Mouse (Mus musculus) forebrain, embryonic 15.5 days (tissue): ENCODE data around the gene L1td1. TPM values are rescaled to one million over a fixed set of nuclear protein-coding genes. Genes with fewer than 3 reads are reported as not detected.

Experiments used
- ATAC-seq: fragments of 200-750 bp; cut with Nextera tagmentation; replicated peaks from 2 replicates; pipeline ENCODE4 v1.8.0; 2017; ENCODE audit warnings: mild to moderate bottlenecking, moderate TSS enrichment, moderate library complexity
- H3K27ac ChIP-seq: fragments of 300-500 bp; sonication (generic); replicated peaks from 2 replicates; pipeline ENCODE4 v1.5.1; 2015; ENCODE audit warnings: mild to moderate bottlenecking, inconsistent platforms
- H3K27me3 ChIP-seq: fragments of 300-500 bp; sonication (generic); 2 replicates; pipeline ENCODE4 v1.6.1; 2015; ENCODE audit warnings: inconsistent platforms
- H3K36me3 ChIP-seq: fragments of 300-500 bp; sonication (generic); 2 replicates; pipeline ENCODE4 v1.6.1; 2015; ENCODE audit warnings: mild to moderate bottlenecking, inconsistent platforms
- H3K4me1 ChIP-seq: fragments of 300-500 bp; sonication (generic); 2 replicates; pipeline ENCODE4 v1.6.1; 2015; ENCODE audit warnings: inconsistent platforms
- H3K4me2 ChIP-seq: fragments of 300-500 bp; sonication (generic); replicated peaks from 2 replicates; pipeline ENCODE4 v1.6.1; 2015; ENCODE audit warnings: mild to moderate bottlenecking, inconsistent platforms
- H3K4me3 ChIP-seq: fragments of 300-500 bp; sonication (generic); 2 replicates; pipeline ENCODE4 v1.5.1; 2015; ENCODE audit warnings: mild to moderate bottlenecking, inconsistent platforms
- H3K9ac ChIP-seq: fragments of 300-500 bp; sonication (generic); replicated peaks from 2 replicates; pipeline ENCODE4 v1.6.1; 2015; ENCODE audit warnings: mild to moderate bottlenecking, inconsistent platforms
- H3K9me3 ChIP-seq: fragments of 300-500 bp; sonication (generic); 2 replicates; pipeline ENCODE4 v1.6.1; 2016; ENCODE audit warnings: inconsistent platforms
- WGBS: fragments of 180-500 bp; shearing (Covaris S2); methylation state at CpG from one replicate; pipeline ENCODE4 v1.1.7; 2015; ENCODE audit warnings: mixed read lengths; 5-methylcytosine and 5-hydroxymethylcytosine counted together
- polyA plus RNA-seq: library from polyadenylated mRNA; unstranded; fragments of >200 nt; fragmentation: Nextera tagmentation; extraction: Ambion mirVana; gene quantifications from 2 replicates; pipeline ENCODE4 v1.2.1, GENCODE M21; 2015

L1td1 gene
- not detected in 2 replicates for polyA plus RNA-seq

DNA sequence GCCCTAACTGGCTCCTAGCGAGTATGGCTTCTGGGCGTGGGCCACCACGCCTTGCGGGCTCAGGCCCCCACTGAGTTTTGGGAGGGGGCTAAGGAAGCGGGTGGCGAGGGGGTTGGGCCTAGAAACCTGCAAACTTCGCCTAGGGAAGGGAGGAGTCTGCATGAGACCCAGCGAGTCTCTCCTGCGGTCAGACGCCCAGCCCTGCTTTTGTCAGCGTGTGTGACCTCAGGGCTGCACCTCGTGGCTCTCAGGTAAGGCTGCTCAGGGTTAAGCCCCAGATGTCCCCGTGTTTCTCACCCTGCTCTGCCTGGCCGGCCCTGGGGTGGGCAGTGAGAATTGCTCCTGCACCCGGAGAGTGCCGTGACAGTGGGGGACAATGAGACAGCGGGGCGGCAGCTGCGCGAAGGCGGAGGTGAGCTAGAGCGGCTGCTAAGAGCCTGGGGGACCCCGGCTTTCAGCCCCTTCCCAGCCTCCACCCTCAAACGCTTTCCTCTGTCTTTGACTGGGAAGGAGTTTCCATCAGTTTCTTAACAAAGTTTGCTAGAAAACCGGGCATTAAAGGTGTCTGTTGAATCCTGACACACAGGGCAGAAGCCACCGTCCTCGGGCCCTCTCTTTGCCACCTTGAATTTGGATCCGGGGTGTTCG is at the start of gene L1td1:
L1td1 (plus strand) TSS at position 145 of the 648 bp plus-strand sequence.
- Histone ChIP-seq H3K4me2 (peak within 1 kb of the TSS; percentile 39), H3K36me3 (no peaks in the 10 kb centered on the region), H3K4me1 (peaks cover 20% of the 10 kb centered on the region), H3K4me3 (peak within 1 kb of the TSS; percentile 25), H3K27ac (no peak within 1 kb of the TSS), H3K9ac (no peak within 1 kb of the TSS), H3K9me3 (no peaks in the 10 kb centered on the region), H3K27me3 (peaks cover 29% of the 10 kb centered on the region)
- WGBS: 6% methylated on average over 29 of the region's 29 CpGs
- peak; percentile 39; the same call in 1 of the 2 replicates for ATAC-seq

DNA sequence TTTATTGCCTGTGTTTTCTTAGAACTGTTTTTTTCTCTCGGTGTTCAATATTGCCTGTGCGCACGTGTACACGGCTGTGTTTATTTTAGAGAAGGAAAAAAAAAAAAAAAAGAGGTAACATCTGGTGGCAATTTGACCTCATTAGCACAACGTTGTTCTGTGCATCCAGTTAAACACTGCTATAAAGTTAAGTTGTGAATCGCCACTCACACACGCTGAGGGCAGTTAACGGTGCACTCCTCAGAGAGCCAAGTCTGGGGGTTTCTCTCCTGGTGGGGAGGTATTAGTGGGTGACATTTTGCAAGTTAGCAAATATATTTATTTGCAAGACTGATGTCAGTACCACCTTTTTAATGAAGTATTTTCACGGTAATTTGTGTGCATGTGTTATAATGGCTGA is 49.0 kb upstream of the L1td1 start:
- Histone ChIP-seq H3K9ac (no peak overlapping the region), H3K27ac (no peak overlapping the region), H3K4me1 (peaks cover 5% of the 10 kb centered on the region; the same call in 1 of the 2 replicates), H3K36me3 (no peaks in the 10 kb centered on the region), H3K27me3 (no peaks in the 10 kb centered on the region), H3K4me3 (no peak overlapping the region), H3K9me3 (no peaks in the 10 kb centered on the region), H3K4me2 (no peak overlapping the region)
- 55% methylated on average over 9 of the region's 9 CpGs for WGBS
- ATAC-seq: 0 out of 2 replicates have a peak, but pooled peaks have one; percentile 41

DNA sequence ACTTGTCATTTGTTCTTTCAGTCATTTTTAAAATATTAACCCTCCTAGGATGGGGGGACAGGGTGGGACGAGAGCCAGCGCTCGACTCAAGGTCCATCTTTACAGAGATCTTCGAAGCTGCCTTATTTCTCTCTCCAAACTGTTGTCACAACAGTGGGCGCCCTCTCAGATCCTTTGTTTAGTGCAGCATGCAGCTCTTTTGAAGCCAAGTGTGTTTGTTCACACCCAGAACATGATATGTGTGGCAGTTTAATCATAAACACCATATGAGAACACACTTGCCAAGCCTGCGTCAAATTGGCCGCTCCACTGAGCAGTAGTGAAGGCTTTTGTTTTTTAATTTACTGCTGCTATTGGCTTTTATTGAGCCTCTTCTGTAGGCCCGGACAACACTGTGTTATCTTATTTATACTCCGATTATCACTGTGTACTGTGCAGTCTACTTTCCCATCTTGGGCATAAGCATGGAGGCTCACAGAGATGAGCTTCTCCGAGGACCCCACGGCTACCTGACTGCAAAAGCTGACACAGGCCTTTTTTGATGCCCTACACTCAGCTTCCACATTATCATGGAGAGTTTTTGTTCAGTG is 39.8 kb upstream of the L1td1 start:
- Histone ChIP-seq H3K9me3 (no peaks in the 10 kb centered on the region), H3K27ac (peak overlapping the region; percentile 25), H3K9ac (no peak overlapping the region), H3K4me2 (no peak overlapping the region), H3K27me3 (no peaks in the 10 kb centered on the region), H3K4me3 (no peak overlapping the region), H3K36me3 (no peaks in the 10 kb centered on the region), H3K4me1 (peaks cover 14% of the 10 kb centered on the region)
- peak; percentile 88 for ATAC-seq
- 49% methylated on average over 11 of the region's 11 CpGs for WGBS

DNA sequence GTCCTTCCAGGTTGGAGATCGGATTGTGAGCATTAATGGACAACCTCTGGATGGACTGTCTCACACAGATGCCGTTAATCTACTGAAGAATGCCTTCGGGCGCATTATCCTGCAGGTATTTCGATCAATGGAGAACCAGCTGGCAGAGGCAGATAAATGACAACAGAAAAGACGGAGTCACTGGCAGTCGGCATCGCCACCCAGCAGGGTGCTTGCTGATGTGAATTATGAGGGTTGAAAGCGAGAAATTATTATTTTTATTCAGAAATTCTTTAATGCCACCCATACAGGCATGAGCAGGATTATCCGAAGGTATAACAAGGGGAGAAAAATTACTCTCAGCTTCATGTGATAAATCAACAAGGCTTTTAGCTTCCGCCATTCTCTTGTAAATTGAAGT is 38.4 kb upstream of the L1td1 start:
- H3K9ac ChIP-seq: no peak overlapping the region
- H3K9me3 ChIP-seq: no peaks in the 10 kb centered on the region
- no peaks in the 10 kb centered on the region for H3K36me3 ChIP-seq
- no peak for ATAC-seq
- no peak overlapping the region for H3K4me2 ChIP-seq
- H3K4me1 ChIP-seq: peaks cover 14% of the 10 kb centered on the region
- H3K27me3 ChIP-seq: no peaks in the 10 kb centered on the region
- 54% methylated on average over 11 of the region's 11 CpGs for WGBS
- H3K27ac ChIP-seq: 0 out of 2 replicates have a peak overlapping the region, but pooled peaks have one; percentile 38
- H3K4me3 ChIP-seq: no peak overlapping the region

DNA sequence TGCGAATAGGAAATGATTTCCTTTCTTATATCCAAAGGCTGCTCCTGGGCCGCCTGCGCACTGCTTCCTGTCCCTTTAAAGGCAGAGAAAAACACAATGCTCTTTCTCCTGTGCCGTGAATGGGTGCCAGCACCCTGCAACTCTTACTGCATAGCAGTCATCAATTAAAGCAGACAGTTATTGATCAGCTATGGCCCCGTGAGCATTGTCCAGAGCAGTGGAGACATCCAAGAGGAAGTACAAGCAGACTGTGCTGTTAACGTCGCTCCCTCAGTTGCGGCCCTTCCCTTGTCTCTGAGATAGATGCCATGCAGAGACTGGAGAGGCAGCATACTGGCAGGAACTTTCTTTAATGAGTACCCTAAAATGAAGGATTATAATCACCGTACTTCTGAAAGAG is 38.0 kb upstream of the L1td1 start:
- no peak for ATAC-seq
- no peak overlapping the region for H3K4me3 ChIP-seq
- no peaks in the 10 kb centered on the region for H3K27me3 ChIP-seq
- H3K36me3 ChIP-seq: no peaks in the 10 kb centered on the region
- H3K4me2 ChIP-seq: no peak overlapping the region
- no peak overlapping the region for H3K9ac ChIP-seq
- 76% methylated on average over 9 of the region's 9 CpGs for WGBS
- H3K4me1 ChIP-seq: peaks cover 14% of the 10 kb centered on the region
- H3K9me3 ChIP-seq: no peaks in the 10 kb centered on the region
- H3K27ac ChIP-seq: peak overlapping the region; percentile 38; the same call in 1 of the 2 replicates

DNA sequence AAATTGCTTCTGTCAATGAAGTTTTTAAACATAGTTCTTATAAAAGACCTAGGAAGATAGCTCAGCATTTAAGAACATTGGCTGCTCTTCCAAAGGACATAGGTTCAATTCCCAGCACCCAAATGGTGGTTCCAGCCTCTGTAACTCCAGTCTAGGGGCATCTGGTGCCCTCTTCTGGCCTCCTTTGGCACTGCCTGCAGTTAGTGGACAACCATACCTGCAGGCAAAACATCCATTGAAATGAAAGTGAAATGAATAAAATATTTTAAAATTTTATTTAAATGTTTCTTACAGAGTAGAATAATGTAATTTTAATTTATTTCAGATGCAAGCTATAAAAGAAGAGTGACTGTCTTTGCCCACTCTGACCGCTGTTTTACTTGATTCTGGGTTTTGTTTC is 36.5 kb upstream of the L1td1 start:
- ATAC-seq: no peak
- Histone ChIP-seq H3K27ac (no peak overlapping the region), H3K9me3 (no peaks in the 10 kb centered on the region), H3K4me1 (peaks cover 14% of the 10 kb centered on the region), H3K36me3 (no peaks in the 10 kb centered on the region), H3K4me2 (no peak overlapping the region), H3K4me3 (no peak overlapping the region), H3K27me3 (no peaks in the 10 kb centered on the region), H3K9ac (no peak overlapping the region)
- WGBS: 90% methylated on average over 1 of the region's 1 CpGs

DNA sequence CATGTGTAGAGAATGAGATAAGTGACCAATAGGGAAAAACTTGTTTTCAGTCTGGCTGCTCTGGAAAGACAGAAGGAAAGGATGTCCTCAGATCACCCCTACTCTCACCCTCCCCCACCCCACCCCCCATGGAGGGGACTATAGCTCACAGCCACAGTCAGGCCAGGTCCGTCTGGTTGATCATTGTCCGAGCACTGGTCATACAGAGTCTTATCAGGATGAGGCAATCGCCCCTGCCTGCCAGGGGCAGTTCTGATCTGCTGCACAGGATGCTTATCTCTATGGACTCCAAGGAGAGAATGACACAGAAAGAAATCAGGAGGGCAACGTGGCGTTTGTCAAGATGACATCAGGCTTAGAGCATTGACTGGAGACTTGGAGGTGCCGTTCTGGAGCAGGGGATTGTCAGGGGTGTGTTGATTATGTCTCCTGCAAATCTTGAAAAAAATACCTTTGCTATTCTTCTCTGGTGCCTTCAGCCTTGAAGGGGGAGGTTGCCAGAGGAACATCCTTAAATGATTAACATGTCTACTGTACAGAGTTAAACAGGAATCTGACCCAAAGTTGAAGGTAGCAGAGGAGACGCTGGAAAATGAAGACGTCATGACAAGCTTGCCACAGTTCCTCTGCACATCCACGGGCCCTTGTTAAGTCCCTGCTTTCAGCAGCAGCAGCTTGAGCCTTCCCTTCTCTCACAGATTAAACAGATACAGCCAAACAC is 32.9 kb upstream of the L1td1 start:
- no peak overlapping the region for H3K9ac ChIP-seq
- no peaks in the 10 kb centered on the region for H3K9me3 ChIP-seq
- 82% methylated on average over 9 of the region's 9 CpGs for WGBS
- H3K4me1 ChIP-seq: no peaks in the 10 kb centered on the region
- H3K4me3 ChIP-seq: no peak overlapping the region
- ATAC-seq: no peak
- H3K36me3 ChIP-seq: no peaks in the 10 kb centered on the region
- H3K27ac ChIP-seq: no peak overlapping the region
- H3K4me2 ChIP-seq: no peak overlapping the region
- no peaks in the 10 kb centered on the region for H3K27me3 ChIP-seq

DNA sequence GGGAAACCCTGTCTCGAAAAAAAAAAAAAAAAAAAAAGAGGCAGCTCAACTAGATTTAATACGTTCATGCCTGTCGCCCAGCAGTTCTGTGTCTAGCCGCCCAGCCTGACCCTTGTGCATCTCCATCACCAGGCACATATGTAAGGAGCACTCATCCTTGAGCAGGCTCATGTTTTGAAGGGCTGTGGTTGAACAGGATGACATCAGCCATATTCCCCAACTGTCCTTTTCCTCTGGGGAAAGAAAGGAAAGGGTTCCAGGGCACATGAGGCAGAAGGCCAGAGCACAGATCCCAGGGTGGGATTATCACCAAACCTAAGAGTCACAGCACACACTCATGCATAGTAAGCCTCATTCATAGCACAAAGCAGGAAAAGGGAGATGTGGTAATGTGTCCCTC is 28.6 kb upstream of the L1td1 start:
- H3K4me1 ChIP-seq: peaks cover 11% of the 10 kb centered on the region
- no peak for ATAC-seq
- no peak overlapping the region for H3K4me3 ChIP-seq
- no peak overlapping the region for H3K9ac ChIP-seq
- H3K36me3 ChIP-seq: no peaks in the 10 kb centered on the region
- no peaks in the 10 kb centered on the region for H3K27me3 ChIP-seq
- WGBS: 87% methylated on average over 4 of the region's 4 CpGs
- no peak overlapping the region for H3K27ac ChIP-seq
- H3K9me3 ChIP-seq: no peaks in the 10 kb centered on the region
- H3K4me2 ChIP-seq: no peak overlapping the region

DNA sequence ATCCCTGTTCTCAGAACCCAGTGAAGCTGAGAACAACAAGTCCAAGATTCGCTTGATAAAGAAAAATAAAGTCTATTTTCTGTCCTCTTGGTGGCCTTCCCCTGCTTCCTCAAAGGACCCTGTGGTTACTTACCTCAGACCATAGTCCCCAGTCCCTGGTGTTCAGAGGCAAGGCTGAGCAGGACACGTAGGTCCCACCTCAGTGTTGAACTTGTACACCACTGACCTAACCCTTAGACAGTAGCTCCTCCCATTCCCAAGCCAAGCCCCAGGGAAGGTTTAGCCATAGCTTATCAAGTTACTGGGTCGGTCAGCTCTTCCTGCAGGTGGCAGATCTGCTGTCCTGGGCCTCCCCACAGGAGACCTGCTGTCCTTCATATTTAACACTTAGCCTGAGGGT is 27.6 kb upstream of the L1td1 start:
- ATAC-seq: no peak
- H3K9ac ChIP-seq: no peak overlapping the region
- 73% methylated on average over 3 of the region's 3 CpGs for WGBS

DNA sequence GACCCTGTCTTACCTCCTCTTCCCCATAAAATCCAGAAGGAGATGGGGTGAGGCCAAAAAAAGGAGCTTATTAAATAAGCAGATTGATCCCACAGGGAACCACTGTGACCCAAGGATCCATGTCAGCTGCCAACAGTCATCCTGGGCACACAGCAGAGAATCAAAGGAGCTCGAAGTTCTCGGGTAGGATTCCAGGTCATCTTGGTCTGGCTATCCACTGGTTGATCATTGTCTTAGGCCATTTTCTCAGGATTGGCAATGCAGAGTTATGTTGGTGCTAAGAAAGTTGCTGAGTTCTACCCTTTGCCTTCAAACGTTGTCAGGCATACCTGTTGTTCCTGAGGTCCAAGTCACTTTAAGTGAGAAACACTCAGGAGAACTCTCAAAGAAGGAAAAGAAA is 26.4 kb upstream of the L1td1 start:
- Histone ChIP-seq H3K9me3 (no peaks in the 10 kb centered on the region), H3K27me3 (no peaks in the 10 kb centered on the region), H3K36me3 (no peaks in the 10 kb centered on the region), H3K4me3 (no peak overlapping the region), H3K9ac (no peak overlapping the region), H3K4me2 (no peak overlapping the region), H3K27ac (no peak overlapping the region), H3K4me1 (peaks cover 11% of the 10 kb centered on the region)
- WGBS: 94% methylated on average over 3 of the region's 3 CpGs
- ATAC-seq: no peak

More for the DNA sequence above, 27.6 kb upstream of the L1td1 start:
- Histone ChIP-seq H3K4me1 (peaks cover 11% of the 10 kb centered on the region), H3K4me3 (no peak overlapping the region), H3K36me3 (no peaks in the 10 kb centered on the region), H3K27ac (no peak overlapping the region), H3K27me3 (no peaks in the 10 kb centered on the region), H3K9me3 (no peaks in the 10 kb centered on the region), H3K4me2 (no peak overlapping the region)

DNA sequence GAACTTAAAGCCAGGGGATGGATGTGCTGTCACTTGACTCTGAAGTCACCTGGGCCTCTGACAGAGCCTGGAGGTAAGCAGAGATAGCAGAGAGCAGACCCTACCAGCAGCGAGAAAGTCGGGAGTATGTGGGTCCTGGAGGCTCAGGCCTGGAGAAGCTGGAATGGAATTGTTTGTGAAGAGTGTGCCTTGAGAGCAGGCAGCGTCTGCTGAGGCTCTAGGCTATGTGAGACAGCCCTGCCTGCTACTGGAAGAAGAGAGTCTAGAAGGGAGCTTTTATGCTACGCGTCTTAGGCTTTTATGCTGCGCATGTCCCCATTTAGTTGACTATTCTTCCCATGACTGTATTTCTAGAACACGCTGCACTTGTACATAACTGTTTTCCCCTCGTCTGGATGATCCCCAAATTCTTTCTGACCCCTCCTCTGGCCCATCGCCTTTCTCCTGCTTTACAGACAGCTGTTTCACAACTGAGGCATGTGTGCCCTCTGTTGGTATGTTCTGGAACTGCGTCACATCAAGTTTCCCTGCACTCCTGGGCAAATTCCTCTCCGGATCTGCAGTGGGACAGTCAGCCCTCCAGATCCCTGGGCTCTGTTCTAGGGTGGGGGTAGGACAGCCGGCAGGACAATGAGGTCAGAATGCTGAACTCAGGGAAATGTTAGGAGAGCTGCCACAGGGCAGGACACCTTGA is 24.2 kb upstream of the L1td1 start:
- ATAC-seq: peak; percentile 76
- H3K9me3 ChIP-seq: no peaks in the 10 kb centered on the region
- peaks cover 11% of the 10 kb centered on the region for H3K4me1 ChIP-seq
- H3K36me3 ChIP-seq: no peaks in the 10 kb centered on the region
- peak overlapping the region; percentile 20; the same call in 1 of the 2 replicates for H3K4me2 ChIP-seq
- no peak overlapping the region for H3K27ac ChIP-seq
- no peak overlapping the region for H3K4me3 ChIP-seq
- H3K9ac ChIP-seq: no peak overlapping the region
- H3K27me3 ChIP-seq: no peaks in the 10 kb centered on the region
- 21% methylated on average over 12 of the region's 12 CpGs for WGBS

DNA sequence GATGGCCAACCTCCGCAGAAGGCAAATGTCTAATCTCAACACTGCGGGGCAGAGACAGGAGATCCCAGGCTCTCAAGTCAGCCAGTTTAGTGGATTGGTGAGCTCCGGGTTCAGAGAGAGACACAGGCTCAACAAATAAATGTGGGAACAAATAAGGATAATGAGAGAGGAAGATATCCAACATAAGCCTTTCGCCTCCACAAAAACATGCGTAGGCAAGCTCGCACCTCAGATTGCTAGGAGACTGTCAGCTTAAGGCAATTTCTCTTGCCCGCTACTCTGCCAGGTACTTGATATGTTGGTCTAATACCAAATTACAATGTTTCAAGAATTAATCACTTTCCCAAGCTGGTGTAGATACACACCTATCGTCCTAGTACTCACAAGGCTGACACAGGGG is 15.6 kb upstream of the L1td1 start:
- ATAC-seq: no peak
- Histone ChIP-seq H3K4me2 (no peak overlapping the region), H3K4me3 (no peak overlapping the region), H3K27ac (no peak overlapping the region), H3K36me3 (no peaks in the 10 kb centered on the region), H3K9me3 (no peaks in the 10 kb centered on the region), H3K27me3 (no peaks in the 10 kb centered on the region), H3K4me1 (no peaks in the 10 kb centered on the region), H3K9ac (no peak overlapping the region)
- WGBS: 96% methylated on average over 8 of the region's 8 CpGs
